Mouse (Mus musculus): Measurements from ENCODE around the gene Gpatch2.

DNA sequence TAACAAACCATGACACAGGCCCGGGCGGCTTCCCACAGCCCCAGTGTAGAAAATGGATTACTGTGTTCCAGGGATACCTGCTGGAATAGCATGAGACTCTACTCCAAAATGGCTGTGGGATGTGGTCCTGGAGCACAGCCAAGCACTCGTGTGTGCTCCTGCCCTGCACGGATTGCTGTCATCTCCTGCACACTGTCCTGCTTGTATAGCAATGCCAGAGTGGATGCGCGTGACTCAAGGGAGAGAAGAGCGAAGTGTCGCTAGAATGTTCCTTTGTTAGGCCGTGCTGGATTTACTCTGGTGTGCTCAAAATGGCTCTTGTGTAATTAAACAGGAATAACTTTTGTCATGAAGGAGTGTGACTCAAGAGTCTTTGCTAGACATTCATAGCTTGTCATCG is 87.9 kb downstream of the Gpatch2 start:
- TF ChIP-seq CTCF (IDR thresholded peaks at IDR 0.05) (no peak), EP300 (IDR thresholded peaks at IDR 0.05) (no peak)
